Mouse (Mus musculus): ENCODE measurements around the gene Apobr. TPM values are rescaled to one million over a fixed set of nuclear protein-coding genes. Genes with fewer than 3 reads are reported as not detected.

Gene Apobr
- total and polyA plus RNA-seq, 3 experiments, result 0.23 to 5.4 TPM; not detected in 1

DNA sequence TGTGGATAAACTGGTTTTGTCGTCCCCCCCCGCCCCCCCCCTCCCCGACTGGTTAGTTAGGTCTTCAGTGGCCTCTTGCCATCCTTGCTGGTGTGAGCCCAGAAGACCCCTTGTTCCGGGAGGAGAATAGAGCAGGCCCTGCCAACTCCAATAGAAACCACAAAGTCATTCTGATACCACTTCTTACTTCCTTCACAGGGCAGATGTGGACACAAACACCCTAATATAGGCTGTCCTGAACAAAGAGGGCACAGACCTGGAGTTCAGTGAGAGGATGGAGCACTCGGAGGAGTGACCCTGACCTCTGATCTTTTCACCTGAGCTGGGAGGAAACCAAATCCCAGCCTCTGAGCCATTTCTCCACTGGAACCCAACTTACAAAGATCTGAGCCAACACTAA lies 17.2 kb downstream of the Apobr start:
- Histone ChIP-seq H3K79me2 (ENCODE audit: control insufficient read depth, insufficient read depth, low read length, poor library complexity) (no peaks in the 10 kb centered on the region), H3K27ac (ENCODE audit: control insufficient read depth, low read depth, low read length) (no peak overlapping the region), H3K4me1 (ENCODE audit: control insufficient read depth in 1 of 2, insufficient read depth in 2 of 2, low read length in 2 of 2) (peaks cover 4 to 8% of the 10 kb centered on the region in 2 experiments), H3K9ac (ENCODE audit: control insufficient read depth, low read depth, low read length, poor library complexity, severe bottlenecking) (no peak overlapping the region), H3K4me3 (ENCODE audit: control insufficient read depth in 1 of 2, insufficient read depth in 1 of 2, low read depth in 2 of 2, low read length in 2 of 2) (no peak overlapping the region), H3K36me3 (ENCODE audit: control insufficient read depth in 1 of 2, insufficient read depth in 2 of 2, low read length in 2 of 2) (peaks cover 0 to 7% of the 10 kb centered on the region in 2 experiments; a peak in 2 of 4 replicates), H3K9me3 (replicated peaks; ENCODE audit: insufficient read depth, low read length) (no peaks in the 10 kb centered on the region), H3K27me3 (ENCODE audit: control insufficient read depth in 1 of 2, insufficient read depth in 2 of 2, low read length in 2 of 2) (no peaks in the 10 kb centered on the region)
- DNase-seq (ENCODE audit: low read depth, low spot score), result no peak
- TF ChIP-seq TAL1 (IDR thresholded peaks at IDR 0.05; ENCODE audit: low read length) (no peak), RAD21 (IDR thresholded peaks at IDR 0.05; ENCODE audit: low read depth, low read length) (no peak), HCFC1 (IDR thresholded peaks at IDR 0.05; ENCODE audit: low read depth, low read length) (no peak), ZKSCAN1 (IDR thresholded peaks at IDR 0.05; ENCODE audit: low read depth, low read length) (no peak), CHD1 (IDR thresholded peaks at IDR 0.05; ENCODE audit: low read depth, low read length) (no peak), ZMIZ1 (IDR thresholded peaks at IDR 0.05; ENCODE audit: low read depth, low read length) (no peak), SIN3A (IDR thresholded peaks at IDR 0.05; ENCODE audit: low read length) (no peak), MAFK (IDR thresholded peaks at IDR 0.05; ENCODE audit: borderline replicate concordance, low read depth, low read length) (no peak), NRF1 (IDR thresholded peaks at IDR 0.05; ENCODE audit: insufficient read depth, low read depth, low read length, poor library complexity, severe bottlenecking) (no peak), MAZ (IDR thresholded peaks at IDR 0.05; ENCODE audit: low read depth, low read length) (no peak)

DNA sequence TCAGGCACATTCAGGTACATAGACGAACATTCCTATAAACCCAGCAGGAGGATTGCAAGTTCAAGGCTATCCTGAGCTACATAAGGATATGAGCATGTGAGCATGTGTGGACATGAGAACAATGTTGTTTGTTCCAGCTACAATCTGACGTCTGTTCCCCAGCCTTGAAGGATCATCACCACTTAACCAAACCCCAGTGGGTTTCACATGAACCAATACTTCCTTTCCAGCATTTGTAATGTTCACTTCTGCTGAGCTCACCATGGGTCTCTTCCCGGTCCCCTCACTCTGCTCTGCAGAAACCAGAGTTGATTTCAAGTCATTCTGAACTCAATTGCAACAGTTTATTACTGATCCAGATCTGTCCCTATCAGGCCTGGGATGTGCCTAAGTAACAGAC lies 17.9 kb downstream of the Apobr start:
- H3K9me3 ChIP-seq (replicated peaks; ENCODE audit: insufficient read depth, low read length), result no peaks in the 10 kb centered on the region
- TF ChIP-seq GATA1 (IDR thresholded peaks at IDR 0.05; ENCODE audit: low read depth, low read length) (no peak), POLR2AphosphoS2 (IDR thresholded peaks at IDR 0.05; ENCODE audit: low read length) (no peak), MYB (IDR thresholded peaks at IDR 0.05; ENCODE audit: low read depth, low read length) (no peak), RAD21 (IDR thresholded peaks at IDR 0.05; ENCODE audit: low read depth, low read length) (no peak)
- H3K4me3 ChIP-seq (ENCODE audit: control insufficient read depth in 1 of 2, insufficient read depth in 1 of 2, low read depth in 2 of 2, low read length in 2 of 2), result no peak overlapping the region
- no peak overlapping the region for H3K9ac ChIP-seq (ENCODE audit: control insufficient read depth, low read depth, low read length, poor library complexity, severe bottlenecking)
- H3K4me1 ChIP-seq (ENCODE audit: control insufficient read depth in 1 of 2, insufficient read depth in 2 of 2, low read length in 2 of 2), result peaks cover 4 to 8% of the 10 kb centered on the region in 2 experiments
- no peak for DNase-seq (ENCODE audit: low read depth, low spot score)
- H3K36me3 ChIP-seq (ENCODE audit: control insufficient read depth in 1 of 2, insufficient read depth in 2 of 2, low read length in 2 of 2), result peaks cover 0 to 7% of the 10 kb centered on the region in 2 experiments; a peak in 2 of 4 replicates
- H3K79me2 ChIP-seq (ENCODE audit: control insufficient read depth, insufficient read depth, low read length, poor library complexity), result no peaks in the 10 kb centered on the region
- H3K27ac ChIP-seq (ENCODE audit: control insufficient read depth, low read depth, low read length), result no peak overlapping the region
- H3K27me3 ChIP-seq (ENCODE audit: control insufficient read depth in 1 of 2, insufficient read depth in 2 of 2, low read length in 2 of 2), result no peaks in the 10 kb centered on the region

DNA sequence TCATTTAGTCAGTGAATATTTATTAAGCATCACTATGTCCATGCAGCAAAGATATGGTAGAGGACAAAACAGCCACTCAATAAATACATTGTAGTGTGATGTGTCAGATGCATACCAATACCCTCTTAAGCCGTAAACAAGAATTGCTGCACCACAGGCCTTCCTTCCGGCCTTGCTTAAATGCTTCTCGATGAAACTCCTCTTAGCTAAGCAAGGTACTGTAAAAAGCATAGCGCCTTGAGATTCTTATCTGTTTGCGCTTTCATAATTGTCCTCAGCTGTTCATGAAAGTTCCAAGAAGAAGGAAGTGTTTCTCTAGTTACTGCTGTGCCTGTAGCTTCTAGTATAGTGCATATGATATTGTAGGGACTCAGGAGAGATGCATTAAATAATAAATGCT lies 21.9 kb downstream of the Apobr start:
- Histone ChIP-seq H3K9ac (ENCODE audit: control insufficient read depth, low read depth, low read length, poor library complexity, severe bottlenecking) (no peak overlapping the region), H3K79me2 (ENCODE audit: control insufficient read depth, insufficient read depth, low read length, poor library complexity) (no peaks in the 10 kb centered on the region), H3K36me3 (ENCODE audit: control insufficient read depth in 1 of 2, insufficient read depth in 2 of 2, low read length in 2 of 2) (no peaks in the 10 kb centered on the region), H3K27me3 (ENCODE audit: control insufficient read depth in 1 of 2, insufficient read depth in 2 of 2, low read length in 2 of 2) (no peaks in the 10 kb centered on the region), H3K27ac (ENCODE audit: control insufficient read depth, low read depth, low read length) (no peak overlapping the region), H3K4me3 (ENCODE audit: control insufficient read depth in 1 of 2, insufficient read depth in 1 of 2, low read depth in 2 of 2, low read length in 2 of 2) (no peak overlapping the region), H3K4me1 (ENCODE audit: control insufficient read depth in 1 of 2, insufficient read depth in 2 of 2, low read length in 2 of 2) (no peaks in the 10 kb centered on the region), H3K9me3 (replicated peaks; ENCODE audit: insufficient read depth, low read length) (no peaks in the 10 kb centered on the region)
- peak; percentile 15 for DNase-seq (ENCODE audit: low read depth, low spot score)
- TF ChIP-seq MAFK (IDR thresholded peaks at IDR 0.05; ENCODE audit: borderline replicate concordance, low read depth, low read length), result no peak
- TF ChIP-seq GATA1 (IDR thresholded peaks at IDR 0.05; ENCODE audit: low read depth, low read length), result peak; percentile 31; the same call in 1 of the 2 replicates
- no peak for TF ChIP-seq CHD2 (IDR thresholded peaks at IDR 0.05; ENCODE audit: low read length)
- no peak for TF ChIP-seq POLR2A (IDR thresholded peaks at IDR 0.05; ENCODE audit: control insufficient read depth in 1 of 2, insufficient read depth in 1 of 2, low read depth in 1 of 2, low read length in 2 of 2, poor library complexity in 1 of 2)
